Mouse (Mus musculus): ENCODE measurements around the gene Hmga1. TPM values are rescaled to one million over a fixed set of nuclear protein-coding genes. Genes with fewer than 3 reads are reported as not detected.
A peak's percentile ranks its signal among the peaks of the same experiment; 100 is the strongest.

Gene Hmga1
- polyA plus RNA-seq, 1 experiment from 2014 or later = 129 TPM

- WGBS = 51% methylated on average over 20 of the region's 20 CpGs
- H3K36me3 ChIP-seq = no peaks in the 10 kb centered on the region
- H3K9ac ChIP-seq (replicated peaks) = no peak overlapping the region
- no peaks in the 10 kb centered on the region for H3K9me3 ChIP-seq (replicated peaks)
- peaks cover 38% of the 10 kb centered on the region for H3K4me1 ChIP-seq
- peak overlapping the region; percentile 84 for H3K4me2 ChIP-seq
- ATAC-seq (ENCODE audit: low FRiP score) = no peak
- no peak overlapping the region for H3K27ac ChIP-seq (replicated peaks)
- H3K4me3 ChIP-seq (replicated peaks) = peak overlapping the region; percentile 73
- H3K27me3 ChIP-seq (replicated peaks) = peaks cover 13% of the 10 kb centered on the region
These were observed 2.0 kb upstream of the Hmga1 start for GRCm38 (mm10) chr17:27554062-27554960.

- under 1% methylated on average over 37 of the region's 39 CpGs for WGBS
- no peak overlapping the region; the same call in 1 of the 2 replicates for H3K9ac ChIP-seq (replicated peaks)
- H3K27me3 ChIP-seq (replicated peaks) = peaks cover 13% of the 10 kb centered on the region
- H3K36me3 ChIP-seq = no peaks in the 10 kb centered on the region
- H3K4me3 ChIP-seq (replicated peaks) = peak overlapping the region; percentile 73
- H3K9me3 ChIP-seq (replicated peaks) = no peaks in the 10 kb centered on the region
- peaks cover 38% of the 10 kb centered on the region for H3K4me1 ChIP-seq
- H3K27ac ChIP-seq (replicated peaks) = peak overlapping the region; percentile 91; the same call in 1 of the 2 replicates
- peak overlapping the region; percentile 84 for H3K4me2 ChIP-seq
- ATAC-seq (ENCODE audit: low FRiP score) = no peak
These were observed 1.2 kb upstream of the Hmga1 start for GRCm38 (mm10) chr17:27555075-27555511.

GRCm38 (mm10) chr17:27555512-27556172, 655 bp upstream of the Hmga1 start:
- Histone ChIP-seq H3K27me3 (replicated peaks) (peaks cover 13% of the 10 kb centered on the region), H3K9me3 (replicated peaks) (no peaks in the 10 kb centered on the region), H3K9ac (replicated peaks) (no peak overlapping the region; the same call in 1 of the 2 replicates), H3K27ac (replicated peaks) (peak overlapping the region; percentile 91; the same call in 1 of the 2 replicates), H3K36me3 (no peaks in the 10 kb centered on the region), H3K4me2 (peak overlapping the region; percentile 84), H3K4me3 (replicated peaks) (peak overlapping the region; percentile 73), H3K4me1 (peaks cover 38% of the 10 kb centered on the region)
- ATAC-seq (ENCODE audit: low FRiP score) = no peak
- under 1% methylated on average over 54 of the region's 55 CpGs for WGBS

GRCm38 (mm10) chr17:27557181-27557926, 1.1 kb downstream of the Hmga1 start:
- peaks cover 8% of the 10 kb centered on the region; the same call in 1 of the 2 replicates for H3K36me3 ChIP-seq
- peak overlapping the region; percentile 91 for H3K27ac ChIP-seq (replicated peaks)
- H3K27me3 ChIP-seq (replicated peaks) = peaks cover 13% of the 10 kb centered on the region
- H3K4me3 ChIP-seq (replicated peaks) = peak overlapping the region; percentile 73
- H3K4me1 ChIP-seq = peaks cover 46% of the 10 kb centered on the region
- H3K4me2 ChIP-seq = peak overlapping the region; percentile 84
- H3K9ac ChIP-seq (replicated peaks) = peak overlapping the region; percentile 79
- no peaks in the 10 kb centered on the region for H3K9me3 ChIP-seq (replicated peaks)
- peak; percentile 51 for ATAC-seq (ENCODE audit: low FRiP score)
- under 1% methylated on average over 67 of the region's 75 CpGs for WGBS

- H3K4me3 ChIP-seq (replicated peaks) = peak overlapping the region; percentile 73
- no peak overlapping the region for H3K27ac ChIP-seq (replicated peaks)
- H3K36me3 ChIP-seq = peaks cover 8% of the 10 kb centered on the region; the same call in 1 of the 2 replicates
- H3K4me2 ChIP-seq = peak overlapping the region; percentile 84
- H3K9me3 ChIP-seq (replicated peaks) = no peaks in the 10 kb centered on the region
- peaks cover 13% of the 10 kb centered on the region for H3K27me3 ChIP-seq (replicated peaks)
- ATAC-seq (ENCODE audit: low FRiP score) = no peak
- WGBS = 5% methylated on average over 14 of the region's 14 CpGs
- H3K9ac ChIP-seq (replicated peaks) = peak overlapping the region; percentile 79
- H3K4me1 ChIP-seq = peaks cover 46% of the 10 kb centered on the region
These were observed 1.8 kb downstream of the Hmga1 start for GRCm38 (mm10) chr17:27557927-27558661.

GRCm38 (mm10) chr17:27558845-27559244, 2.5 kb downstream of the Hmga1 start:
- H3K4me2 ChIP-seq = peak overlapping the region; percentile 84
- peaks cover 13% of the 10 kb centered on the region for H3K27me3 ChIP-seq (replicated peaks)
- peaks cover 8% of the 10 kb centered on the region; the same call in 1 of the 2 replicates for H3K36me3 ChIP-seq
- no peak for ATAC-seq (ENCODE audit: low FRiP score)
- no peaks in the 10 kb centered on the region for H3K9me3 ChIP-seq (replicated peaks)
- WGBS = 15% methylated on average over 5 of the region's 5 CpGs
- H3K27ac ChIP-seq (replicated peaks) = no peak overlapping the region
- no peak overlapping the region for H3K9ac ChIP-seq (replicated peaks)
- H3K4me1 ChIP-seq = peaks cover 49% of the 10 kb centered on the region
- peak overlapping the region; percentile 73; the same call in 1 of the 2 replicates for H3K4me3 ChIP-seq (replicated peaks)

- Histone ChIP-seq H3K27me3 (replicated peaks) (peaks cover 13% of the 10 kb centered on the region), H3K4me3 (replicated peaks) (no peak overlapping the region), H3K4me2 (no peak overlapping the region), H3K9ac (replicated peaks) (no peak overlapping the region), H3K9me3 (replicated peaks) (no peaks in the 10 kb centered on the region), H3K27ac (replicated peaks) (no peak overlapping the region), H3K4me1 (peaks cover 57% of the 10 kb centered on the region), H3K36me3 (peaks cover 8% of the 10 kb centered on the region; the same call in 1 of the 2 replicates)
- no peak for ATAC-seq (ENCODE audit: low FRiP score)
- WGBS = 77% methylated on average over 12 of the region's 12 CpGs
These were observed 3.3 kb downstream of the Hmga1 start for GRCm38 (mm10) chr17:27559596-27559995.

GRCm38 (mm10) chr17:27560926-27561480, 4.7 kb downstream of the Hmga1 start:
- peaks cover 53% of the 10 kb centered on the region for H3K4me1 ChIP-seq
- no peak overlapping the region for H3K4me3 ChIP-seq (replicated peaks)
- no peak overlapping the region for H3K9ac ChIP-seq (replicated peaks)
- H3K9me3 ChIP-seq (replicated peaks) = no peaks in the 10 kb centered on the region
- H3K36me3 ChIP-seq = peaks cover 8% of the 10 kb centered on the region; the same call in 1 of the 2 replicates
- ATAC-seq (ENCODE audit: low FRiP score) = no peak
- no peaks in the 10 kb centered on the region for H3K27me3 ChIP-seq (replicated peaks)
- no peak overlapping the region for H3K4me2 ChIP-seq
- H3K27ac ChIP-seq (replicated peaks) = no peak overlapping the region
- 85% methylated on average over 13 of the region's 13 CpGs for WGBS

- no peak overlapping the region for H3K4me2 ChIP-seq
- H3K4me1 ChIP-seq = peaks cover 60% of the 10 kb centered on the region
- H3K27ac ChIP-seq (replicated peaks) = no peak overlapping the region
- WGBS = 71% methylated on average over 8 of the region's 11 CpGs
- H3K27me3 ChIP-seq (replicated peaks) = no peaks in the 10 kb centered on the region
- no peak for ATAC-seq (ENCODE audit: low FRiP score)
- H3K9me3 ChIP-seq (replicated peaks) = no peaks in the 10 kb centered on the region
- H3K36me3 ChIP-seq = peaks cover 8% of the 10 kb centered on the region; the same call in 1 of the 2 replicates
- no peak overlapping the region for H3K9ac ChIP-seq (replicated peaks)
- no peak overlapping the region for H3K4me3 ChIP-seq (replicated peaks)
These were observed 5.7 kb downstream of the Hmga1 start for GRCm38 (mm10) chr17:27561809-27562526.

- no peak overlapping the region for H3K27ac ChIP-seq (replicated peaks)
- 50% methylated on average over 7 of the region's 7 CpGs for WGBS
- no peaks in the 10 kb centered on the region for H3K27me3 ChIP-seq (replicated peaks)
- ATAC-seq (ENCODE audit: low FRiP score) = no peak
- peak overlapping the region; percentile 79; the same call in 1 of the 2 replicates for H3K9ac ChIP-seq (replicated peaks)
- H3K9me3 ChIP-seq (replicated peaks) = no peaks in the 10 kb centered on the region
- H3K4me1 ChIP-seq = peaks cover 48% of the 10 kb centered on the region
- 0 out of 2 replicates have a peak overlapping the region, but pooled peaks have one; percentile 79 for H3K4me3 ChIP-seq (replicated peaks)
- H3K4me2 ChIP-seq = peak overlapping the region; percentile 88
- peaks cover 8% of the 10 kb centered on the region; the same call in 1 of the 2 replicates for H3K36me3 ChIP-seq
These were observed 7.5 kb downstream of the Hmga1 start for GRCm38 (mm10) chr17:27563771-27564244.
